Mouse (Mus musculus): ENCODE results near the gene Pes1.
"Not testable (repeated sequence)": the region's sequence is repeated elsewhere in the genome, so short reads cannot be mapped to it uniquely, and the experiment has no call there.

The Pes1 gene

GRCm38 (mm10) chr11:4012616-4013015 lies 48.8 kb downstream of the Pes1 start:
- in situ Hi-C loops (cut with MboI) = no loop called here

GRCm38 (mm10) chr11:4015796-4016195 lies 52.0 kb downstream of the Pes1 start:
- in situ Hi-C loops (cut with MboI) = not testable (repeated sequence)

- in situ Hi-C loops (cut with MboI) = not testable (repeated sequence)
Observed at GRCm38 (mm10) chr11:4022111-4022510, 58.3 kb downstream of the Pes1 start.

GRCm38 (mm10) chr11:4023321-4023720 lies 59.5 kb downstream of the Pes1 start:
- in situ Hi-C loops (cut with MboI) = no loop called here

- in situ Hi-C loops (cut with MboI) = no loop called here
Observed at GRCm38 (mm10) chr11:4027066-4027465, 63.3 kb downstream of the Pes1 start.

GRCm38 (mm10) chr11:4027561-4028334 lies 64.0 kb downstream of the Pes1 start:
- in situ Hi-C loops (cut with MboI) = no loop called here

- in situ Hi-C loops (cut with MboI) = no loop called here
Observed at GRCm38 (mm10) chr11:4029343-4029742, 65.6 kb downstream of the Pes1 start.
